Mouse (Mus musculus) urinary bladder, postnatal 36 days (tissue): ENCODE results near the gene Krtap1-5.
"Not testable (repeated sequence)": the region's sequence is repeated elsewhere in the genome, so short reads cannot be mapped to it uniquely, and the experiment has no call there.

Experiments
- DNase-seq, 2 experiments: peaks; one replicate each; pipeline ENCODE4 v3.0.0; 2022; ENCODE audit warnings: low spot score in 2 of 2, mixed read lengths in 1 of 2

Krtap1-5 gene

GRCm38 (mm10) chr11:99580636-99581035 is at the start of gene Krtap1-5:
Gene Krtap1-5 (minus strand): TSS chr11:99581016.
- DNase-seq, result no peak

- DNase-seq, result no peak
Measured at GRCm38 (mm10) chr11:99628138-99628537, 47.3 kb upstream of the Krtap1-5 start, which contains the start of gene Krtap4-1. Gene Krtap4-1 (minus strand): TSS chr11:99628238.

GRCm38 (mm10) chr11:99620335-99620734 is 39.5 kb upstream of the Krtap1-5 start, which contains the start of gene Gm11562:
Gene Gm11562 (minus strand): TSS chr11:99620435.
- no peak for DNase-seq

- DNase-seq, result no peak
Measured at GRCm38 (mm10) chr11:99614796-99615363, 34.1 kb upstream of the Krtap1-5 start, which contains the start of gene Krtap2-4. Gene Krtap2-4 (minus strand): TSS chr11:99614846.

GRCm38 (mm10) chr11:99610089-99610488 is 29.3 kb upstream of the Krtap1-5 start, which contains the start of gene Gm11937:
Gene Gm11937 (minus strand): TSS chr11:99610189.
- not testable (repeated sequence) for DNase-seq

GRCm38 (mm10) chr11:99609126-99609525 is 28.3 kb upstream of the Krtap1-5 start:
- no peak for DNase-seq

- DNase-seq, result not testable (repeated sequence)
Measured at GRCm38 (mm10) chr11:99603208-99603607, 22.4 kb upstream of the Krtap1-5 start, which contains the start of gene Gm11938. Gene Gm11938 (minus strand): TSS chr11:99603308.

- not testable (repeated sequence) for DNase-seq
Measured at GRCm38 (mm10) chr11:99597742-99598141, 16.9 kb upstream of the Krtap1-5 start, which contains the start of gene Krtap9-3. Gene Krtap9-3 (minus strand): TSS chr11:99598105.

GRCm38 (mm10) chr11:99590981-99591380 is 10.2 kb upstream of the Krtap1-5 start, which contains the start of gene Krtap1-3:
Gene Krtap1-3 (minus strand): TSS chr11:99591339.
- DNase-seq, result no peak

GRCm38 (mm10) chr11:99585096-99585495 is 4.3 kb upstream of the Krtap1-5 start:
- no peak for DNase-seq

- no peak for DNase-seq
Measured at GRCm38 (mm10) chr11:99583245-99583704, 2.5 kb upstream of the Krtap1-5 start, which contains the start of gene Krtap1-4. Gene Krtap1-4 (minus strand): TSS chr11:99583654.

GRCm38 (mm10) chr11:99581564-99581963 is 748 bp upstream of the Krtap1-5 start:
- DNase-seq, result no peak

- no peak for DNase-seq
Measured at GRCm38 (mm10) chr11:99581051-99581450, 235 bp upstream of the Krtap1-5 start.

GRCm38 (mm10) chr11:99574106-99574505 is 6.7 kb downstream of the Krtap1-5 start:
- DNase-seq, result peak; percentile 65 to 77

- no peak for DNase-seq
Measured at GRCm38 (mm10) chr11:99573164-99573563, 7.7 kb downstream of the Krtap1-5 start.

- no peak for DNase-seq
Measured at GRCm38 (mm10) chr11:99566530-99566929, 14.3 kb downstream of the Krtap1-5 start, which contains the start of gene Krtap3-1. Gene Krtap3-1 (minus strand): TSS chr11:99566630.

- no peak for DNase-seq
Measured at GRCm38 (mm10) chr11:99562580-99562979, 18.2 kb downstream of the Krtap1-5 start.

GRCm38 (mm10) chr11:99559366-99559765 is 21.4 kb downstream of the Krtap1-5 start, which contains the start of gene Gm11939:
Gene Gm11939 (minus strand): TSS chr11:99559466.
- no peak for DNase-seq

GRCm38 (mm10) chr11:99557976-99558745 is 22.7 kb downstream of the Krtap1-5 start:
- DNase-seq, result no peak

- no peak for DNase-seq
Measured at GRCm38 (mm10) chr11:99556753-99557152, 24.1 kb downstream of the Krtap1-5 start, which contains the start of gene Krtap3-2. Gene Krtap3-2 (minus strand): TSS chr11:99556853.

GRCm38 (mm10) chr11:99556195-99556594 is 24.6 kb downstream of the Krtap1-5 start:
- no peak for DNase-seq

GRCm38 (mm10) chr11:99550765-99551164 is 30.1 kb downstream of the Krtap1-5 start, which contains the start of gene Krtap3-3:
Gene Krtap3-3 (minus strand): TSS chr11:99550865.
- no peak for DNase-seq
